Comparison of ENCODE assay signal across 8 mouse cellular contexts in the genomic region with DNA sequence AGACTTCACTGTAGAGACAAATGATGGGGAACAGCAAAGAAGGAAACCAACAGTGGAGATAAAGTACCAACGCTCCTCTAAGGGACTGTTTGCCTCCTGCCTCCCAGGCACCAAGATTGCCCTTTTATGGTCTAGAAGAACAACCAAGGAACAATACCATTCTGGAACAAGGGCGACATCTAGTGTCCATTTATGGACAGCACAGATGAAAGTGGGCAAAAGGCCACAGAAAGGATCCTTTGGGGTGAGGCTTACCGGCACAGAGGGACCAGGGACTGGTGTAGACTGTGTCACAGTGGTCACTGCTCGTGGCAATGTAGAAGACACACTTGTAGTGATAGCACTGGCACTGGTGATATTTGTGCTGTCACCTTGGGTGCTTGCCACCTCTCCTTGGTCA. TPM values are rescaled to one million over a fixed set of nuclear protein-coding genes. Genes with fewer than 3 reads are reported as not detected.
A peak's percentile ranks its signal among the peaks of the same experiment; 100 is the strongest.
DNase-seq lines count a peak whose midpoint lies in the region; ATAC-seq and TF ChIP-seq lines count a peak whose summit lies in the region.

No protein-coding gene starts in this region.

- 10% methylated on average over 4 of the region's 4 CpGs for WGBS in cerebellum, adult 2 months
- WGBS in midbrain, embryonic 16.5 days: 36% methylated on average over 4 of the region's 4 CpGs
- 30% methylated on average over 4 of the region's 4 CpGs for WGBS in stomach, embryonic 16.5 days

- in situ Hi-C loops in ES-E14 (cut with MboI; ENCODE audit: low sequenced_read_pairs in 2 of 2, unreplicated experiment in 2 of 2): no loop called here

- H3K27ac ChIP-seq in ES-E14 (ENCODE audit: insufficient read depth, low read depth, low read length, poor library complexity, severe bottlenecking): no peak overlapping the region
- no peak overlapping the region for H3K27ac ChIP-seq in cerebellum, adult 2 months (ENCODE audit: insufficient read depth, low read length)
- peak overlapping the region; percentile 22; the same call in 1 of the 2 replicates for H3K27ac ChIP-seq in midbrain, embryonic 16.5 days (ENCODE audit: low read length)
- H3K27ac ChIP-seq in stomach, embryonic 16.5 days (ENCODE audit: low read length): peak overlapping the region; percentile 27; the same call in 1 of the 2 replicates

- peak; percentile 44 for ATAC-seq in midbrain, embryonic 16.5 days
- peak; percentile 47 for ATAC-seq in stomach, embryonic 16.5 days (ENCODE audit: insufficient read depth, low FRiP score)

- no peak overlapping the region for H3K4me3 ChIP-seq in ES-E14 (ENCODE audit: insufficient read depth in 1 of 2, low read depth in 1 of 2, low read length in 2 of 2, poor library complexity in 1 of 2, severe bottlenecking in 1 of 2)
- H3K4me3 ChIP-seq in cerebellum, adult 2 months (replicated peaks; ENCODE audit: insufficient read depth, low read depth, low read length): no peak overlapping the region
- no peak overlapping the region for H3K4me3 ChIP-seq in midbrain, embryonic 16.5 days (ENCODE audit: low read depth, low read length)
- H3K4me3 ChIP-seq in stomach, embryonic 16.5 days (replicated peaks; ENCODE audit: low read length): no peak overlapping the region

- H3K4me1 ChIP-seq in ES-E14 (ENCODE audit: control insufficient read depth in 2 of 2, insufficient read depth in 2 of 2, low read length in 2 of 2, poor library complexity in 1 of 2): peaks cover 0 to 3% of the 10 kb centered on the region in 2 experiments; a peak in 1 of 4 replicates
- H3K4me1 ChIP-seq in cerebellum, adult 2 months (ENCODE audit: control insufficient read depth, insufficient read depth, low read length): 0 out of 2 replicates have a peak, but pooled peaks cover 2% of the 10 kb centered on the region
- no peaks in the 10 kb centered on the region for H3K4me1 ChIP-seq in midbrain, embryonic 16.5 days (ENCODE audit: control insufficient read depth, insufficient read depth, low read length)
- H3K4me1 ChIP-seq in stomach, embryonic 16.5 days (ENCODE audit: control insufficient read depth, insufficient read depth, low read length): no peaks in the 10 kb centered on the region

- H3K9ac ChIP-seq in ES-E14 (ENCODE audit: insufficient read depth, low read depth, low read length, poor library complexity, severe bottlenecking): no peak overlapping the region
- no peak overlapping the region for H3K9ac ChIP-seq in midbrain, embryonic 16.5 days (ENCODE audit: low read depth, low read length)
- no peak overlapping the region for H3K9ac ChIP-seq in stomach, embryonic 16.5 days (ENCODE audit: low read length)

- peak; percentile 43 for DNase-seq in 3134 (ENCODE audit: extremely low read depth, insufficient read length, low spot score)
- DNase-seq in ES-E14 (ENCODE audit: low read depth, low spot score): peak; percentile 41
- peak; percentile 61 to 71 for DNase-seq in cerebellum, adult 2 months
- peak; percentile 29 to 53 for DNase-seq in frontal cortex, postnatal 36 days (ENCODE audit: low spot score in 2 of 2)
- peak; percentile 47 for DNase-seq in kidney, adult 11 months
- peak; percentile 52 for DNase-seq in liver

- H3K4me2 ChIP-seq in midbrain, embryonic 16.5 days (ENCODE audit: low read length): no peak overlapping the region
- H3K4me2 ChIP-seq in stomach, embryonic 16.5 days (ENCODE audit: low read depth, low read length): no peak overlapping the region

- H3K27me3 ChIP-seq in cerebellum, adult 2 months (ENCODE audit: control insufficient read depth, insufficient read depth, low read length): no peaks in the 10 kb centered on the region
- H3K27me3 ChIP-seq in midbrain, embryonic 16.5 days (ENCODE audit: control insufficient read depth, insufficient read depth, low read depth, low read length): no peaks in the 10 kb centered on the region
- no peaks in the 10 kb centered on the region for H3K27me3 ChIP-seq in stomach, embryonic 16.5 days (ENCODE audit: control insufficient read depth, insufficient read depth, low read length)

- TF ChIP-seq CTCF in cerebellum, adult 2 months (IDR thresholded peaks at IDR 0.05; ENCODE audit: borderline replicate concordance, insufficient read depth, low read depth, low read length): peak; percentile 75

- no peaks in the 10 kb centered on the region for H3K9me3 ChIP-seq in ES-E14 (ENCODE audit: control insufficient read depth, insufficient read depth, low read depth, low read length)
- no peaks in the 10 kb centered on the region for H3K9me3 ChIP-seq in midbrain, embryonic 16.5 days (replicated peaks; ENCODE audit: control insufficient read depth, low read length, poor library complexity, severe bottlenecking)
- no peaks in the 10 kb centered on the region for H3K9me3 ChIP-seq in stomach, embryonic 16.5 days (replicated peaks; ENCODE audit: control insufficient read depth, low read length)

- peaks cover 87% of the 10 kb centered on the region for H3K36me3 ChIP-seq in ES-E14 (ENCODE audit: control insufficient read depth, insufficient read depth, low read length, poor library complexity, severe bottlenecking)
- H3K36me3 ChIP-seq in midbrain, embryonic 16.5 days (ENCODE audit: control insufficient read depth, insufficient read depth, low read length): peaks cover 26% of the 10 kb centered on the region; the same call in 1 of the 2 replicates
- 0 out of 2 replicates have a peak, but pooled peaks cover 3% of the 10 kb centered on the region for H3K36me3 ChIP-seq in stomach, embryonic 16.5 days (ENCODE audit: control insufficient read depth, insufficient read depth, low read length)

- no peak for TF ChIP-seq POLR2A in cerebellum, adult 2 months (IDR thresholded peaks at IDR 0.05; ENCODE audit: borderline replicate concordance, insufficient read depth, low read length)

TF ChIP-seq in ES-E14, 5 proteins besides CTCF, POLR2A, EP300 and RAD21:
- TF ChIP-seq ZC3H11A (IDR thresholded peaks at IDR 0.05; ENCODE audit: borderline replicate concordance, low read depth, low read length): no peak
- TF ChIP-seq MAFK (IDR thresholded peaks at IDR 0.05; ENCODE audit: insufficient read depth, low read depth, low read length): no peak
TF ChIP-seq in ES-E14: peak in this region for 0.

RNA-seq across cellular contexts. Expression of a gene that starts 17.5 kb away (rescaled TPM):
- total RNA-seq in ES-E14 (2012; rRNA removed): 89.6 and 95.7 TPM in 2 replicates
- polyA plus RNA-seq in cerebellum, adult 2 months (2012; rRNA removed): 43.0 and 43.1 TPM in 2 replicates
- polyA plus RNA-seq in midbrain, embryonic 16.5 days (2015; fragmentation: Nextera tagmentation; extraction: Ambion mirVana): 39.1 and 51.4 TPM in 2 replicates
- 37.0 and 39.1 TPM in 2 replicates for polyA plus RNA-seq in stomach, embryonic 16.5 days (2015; fragmentation: Nextera tagmentation; extraction: Ambion mirVana)

RNA-seq across cellular contexts. Expression of a gene that starts 18.0 kb away (rescaled TPM):
- 33.4 and 36.8 TPM in 2 replicates for total RNA-seq in ES-E14 (2012; rRNA removed)
- polyA plus RNA-seq in cerebellum, adult 2 months (2012; rRNA removed): 9.7 and 11.0 TPM in 2 replicates
- polyA plus RNA-seq in midbrain, embryonic 16.5 days (2015; fragmentation: Nextera tagmentation; extraction: Ambion mirVana): 8.9 and 9.1 TPM in 2 replicates
- polyA plus RNA-seq in stomach, embryonic 16.5 days (2015; fragmentation: Nextera tagmentation; extraction: Ambion mirVana): 63.3 and 65.5 TPM in 2 replicates

RNA-seq across cellular contexts. Expression of a gene that starts 26.9 kb away (rescaled TPM):
- 142 and 145 TPM in 2 replicates for total RNA-seq in ES-E14 (2012; rRNA removed)
- polyA plus RNA-seq in cerebellum, adult 2 months (2012; rRNA removed): 92.3 and 96.2 TPM in 2 replicates
- 84.6 and 85.4 TPM in 2 replicates for polyA plus RNA-seq in midbrain, embryonic 16.5 days (2015; fragmentation: Nextera tagmentation; extraction: Ambion mirVana)
- polyA plus RNA-seq in stomach, embryonic 16.5 days (2015; fragmentation: Nextera tagmentation; extraction: Ambion mirVana): 126 and 134 TPM in 2 replicates

RNA-seq across cellular contexts. Expression of a gene that starts 27.0 kb away (rescaled TPM):
- 3.5 and 7.7 TPM in 2 replicates for total RNA-seq in ES-E14 (2012; rRNA removed)
- polyA plus RNA-seq in cerebellum, adult 2 months (2012; rRNA removed): 5.4 and 5.9 TPM in 2 replicates
- polyA plus RNA-seq in midbrain, embryonic 16.5 days (2015; fragmentation: Nextera tagmentation; extraction: Ambion mirVana): 3.0 and 3.3 TPM in 2 replicates
- 4.7 and 5.7 TPM in 2 replicates for polyA plus RNA-seq in stomach, embryonic 16.5 days (2015; fragmentation: Nextera tagmentation; extraction: Ambion mirVana)

RNA-seq across cellular contexts. Expression of a gene that starts 52.7 kb away (rescaled TPM):
- 6.0 TPM in 2 replicates for total RNA-seq in ES-E14 (2012; rRNA removed)
- 97.0 and 98.1 TPM in 2 replicates for polyA plus RNA-seq in cerebellum, adult 2 months (2012; rRNA removed)
- polyA plus RNA-seq in midbrain, embryonic 16.5 days (2015; fragmentation: Nextera tagmentation; extraction: Ambion mirVana): 122 and 134 TPM in 2 replicates
- polyA plus RNA-seq in stomach, embryonic 16.5 days (2015; fragmentation: Nextera tagmentation; extraction: Ambion mirVana): 9.8 and 12.9 TPM in 2 replicates

Comparison
In these comparisons a context has a peak if more than half of its experiments do, and no peak if none do; other contexts are left out.
1. H3K27ac ChIP-seq: peak in midbrain, embryonic 16.5 days (single experiment) and stomach, embryonic 16.5 days (single experiment); none in ES-E14 (single experiment) and cerebellum, adult 2 months (single experiment).
2. Peak in every context shown above with its lines, with median percentiles within 50 percentile points of each other: DNase-seq.